Mouse (Mus musculus) neural tube, embryonic 11.5 days (tissue): Measurements from ENCODE around the gene A830031A19Rik. TPM values are rescaled to one million over a fixed set of nuclear protein-coding genes. Genes with fewer than 3 reads are reported as not detected.
A peak's percentile ranks its signal among the peaks of the same experiment; 100 is the strongest.

Experiments used
- ATAC-seq: fragments of 200-750 bp; cut with Nextera tagmentation; 2 replicates; pipeline ENCODE4 v1.8.0; 2017; ENCODE audit warnings: moderate number of reproducible peaks, mild to moderate bottlenecking, moderate TSS enrichment, moderate library complexity; ENCODE audit not compliant: insufficient read depth, low FRiP score, low TSS enrichment
- DNase-seq: peaks from one replicate; pipeline ENCODE4 v3.0.0-alpha.2; 2015; ENCODE audit warnings: low spot score
- H3K27ac ChIP-seq: fragments of 300-500 bp; sonication (generic); 2 replicates; pipeline ENCODE4 v1.5.1; 2014; ENCODE audit warnings: low read depth, mild to moderate bottlenecking, low read length
- H3K27me3 ChIP-seq: fragments of 300-500 bp; sonication (generic); 2 replicates; pipeline ENCODE4 v1.6.1; 2014; ENCODE audit warnings: mild to moderate bottlenecking, low read length, mixed read lengths; ENCODE audit not compliant: control insufficient read depth, insufficient read depth
- H3K36me3 ChIP-seq: fragments of 300-500 bp; sonication (generic); 2 replicates; pipeline ENCODE4 v1.6.1; 2014; ENCODE audit warnings: mild to moderate bottlenecking, low read length, moderate library complexity, mixed read lengths; ENCODE audit not compliant: control insufficient read depth, insufficient read depth
- H3K4me1 ChIP-seq: fragments of 300-500 bp; sonication (generic); 2 replicates; pipeline ENCODE4 v1.6.1; 2014; ENCODE audit warnings: low read length, mixed read lengths; ENCODE audit not compliant: control insufficient read depth, insufficient read depth
- H3K4me2 ChIP-seq: fragments of 300-500 bp; sonication (generic); 2 replicates; pipeline ENCODE4 v1.6.1; 2014; ENCODE audit warnings: low read depth, mild to moderate bottlenecking, moderate library complexity
- H3K4me3 ChIP-seq: fragments of 300-500 bp; sonication (generic); 2 replicates; pipeline ENCODE4 v1.5.1; 2014; ENCODE audit warnings: low read depth, low read length
- H3K9ac ChIP-seq: fragments of 300-500 bp; sonication (generic); 2 replicates; pipeline ENCODE4 v1.6.1; 2014; ENCODE audit warnings: mild to moderate bottlenecking, low read length
- H3K9me3 ChIP-seq: fragments of 300-500 bp; sonication (generic); 2 replicates; pipeline ENCODE4 v1.6.1; 2016; ENCODE audit warnings: low read length; ENCODE audit not compliant: control insufficient read depth
- WGBS: fragments of 180-500 bp; shearing (Covaris S2); extraction: QIAGEN DNeasy Blood & Tissue Kit; methylation state at CpG from one replicate; pipeline ENCODE4 v1.1.7; 2014; 5-methylcytosine and 5-hydroxymethylcytosine counted together
- polyA plus RNA-seq: library from polyadenylated mRNA; unstranded; fragments of >200 nt; fragmentation: Nextera tagmentation; extraction: Ambion mirVana; gene quantifications from 2 replicates; pipeline ENCODE4 v1.2.1, GENCODE M21; 2014

A830031A19Rik gene
- polyA plus RNA-seq, 1 experiment from 2014 or later = not detected

DNA sequence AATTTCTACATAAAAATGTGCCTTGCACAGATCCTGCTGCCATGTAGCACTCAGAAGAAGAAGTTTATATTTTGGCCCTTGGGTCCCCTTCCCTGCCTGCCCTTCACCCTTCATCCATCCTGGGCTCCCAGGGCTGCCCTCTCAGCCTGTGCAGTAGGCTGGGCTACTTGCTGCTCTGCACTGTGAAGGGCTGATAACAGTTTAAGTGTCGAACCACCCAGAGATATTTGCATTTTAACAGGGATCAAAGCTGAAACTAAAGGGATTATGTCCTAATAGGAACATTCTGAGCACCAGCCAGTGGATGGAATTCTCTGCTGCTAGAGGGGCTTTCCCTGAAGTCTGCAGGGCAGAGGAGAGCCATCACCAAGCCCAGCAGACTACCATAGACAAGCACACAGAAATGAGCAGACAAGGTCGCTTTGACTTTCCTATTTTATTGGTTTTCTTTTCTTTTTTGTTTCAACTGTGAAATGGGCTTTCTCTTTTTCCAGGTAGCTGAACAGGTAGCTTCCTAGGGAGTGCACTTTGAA, 58.1 kb downstream of the A830031A19Rik start:
- no peaks in the 10 kb centered on the region for H3K27me3 ChIP-seq
- DNase-seq = no peak
- H3K4me2 ChIP-seq = no peak overlapping the region
- no peaks in the 10 kb centered on the region for H3K36me3 ChIP-seq
- H3K4me3 ChIP-seq = no peak overlapping the region
- WGBS = 38% methylated on average over 2 of the region's 2 CpGs
- no peaks in the 10 kb centered on the region for H3K4me1 ChIP-seq
- ATAC-seq = no peak
- H3K27ac ChIP-seq = no peak overlapping the region
- no peak overlapping the region for H3K9ac ChIP-seq
- no peaks in the 10 kb centered on the region for H3K9me3 ChIP-seq

GRCm38 (mm10) chr11:24016049-24016448, 58.8 kb downstream of the A830031A19Rik start:
- no peak overlapping the region for H3K27ac ChIP-seq
- H3K4me1 ChIP-seq = no peaks in the 10 kb centered on the region
- H3K27me3 ChIP-seq = no peaks in the 10 kb centered on the region
- H3K36me3 ChIP-seq = no peaks in the 10 kb centered on the region
- no peak overlapping the region for H3K4me3 ChIP-seq
- DNase-seq (no peak), ATAC-seq (no peak)
- no peaks in the 10 kb centered on the region for H3K9me3 ChIP-seq
- H3K4me2 ChIP-seq = no peak overlapping the region
- no peak overlapping the region for H3K9ac ChIP-seq
- WGBS = 80% methylated on average over 3 of the region's 3 CpGs

GRCm38 (mm10) chr11:24014642-24015041, 60.2 kb downstream of the A830031A19Rik start:
- Histone ChIP-seq H3K27ac (no peak overlapping the region), H3K4me2 (no peak overlapping the region), H3K27me3 (no peaks in the 10 kb centered on the region), H3K36me3 (no peaks in the 10 kb centered on the region), H3K9ac (no peak overlapping the region), H3K9me3 (no peaks in the 10 kb centered on the region), H3K4me1 (no peaks in the 10 kb centered on the region), H3K4me3 (no peak overlapping the region)
- DNase-seq = peak; percentile 18
- 71% methylated on average over 3 of the region's 5 CpGs for WGBS
- no peak for ATAC-seq

DNA sequence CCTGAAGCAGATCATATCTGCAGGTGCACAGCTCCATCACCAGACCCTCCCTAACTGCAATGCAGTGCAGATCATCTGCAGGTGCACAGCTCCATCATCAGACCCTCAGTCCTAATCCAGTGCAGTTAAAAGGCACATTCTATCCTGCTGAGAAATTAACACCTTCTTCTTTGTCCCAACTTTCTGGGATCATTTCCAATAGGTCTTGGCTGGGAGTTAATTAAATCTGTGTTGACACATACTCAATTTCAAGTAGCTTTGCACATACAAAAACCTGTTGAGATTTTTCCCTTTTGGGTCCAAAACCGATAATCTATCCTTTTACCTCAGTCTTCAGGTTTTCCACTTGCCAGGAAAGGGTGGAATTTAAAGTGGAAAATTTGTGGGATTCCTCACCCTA, 62.6 kb downstream of the A830031A19Rik start:
- ATAC-seq (no peak), DNase-seq (no peak)
- Histone ChIP-seq H3K4me3 (no peak overlapping the region), H3K4me1 (no peaks in the 10 kb centered on the region), H3K27ac (no peak overlapping the region), H3K4me2 (no peak overlapping the region), H3K9me3 (no peaks in the 10 kb centered on the region), H3K9ac (no peak overlapping the region), H3K36me3 (no peaks in the 10 kb centered on the region), H3K27me3 (no peaks in the 10 kb centered on the region)
- WGBS = 94% methylated on average over 1 of the region's 1 CpGs

DNA sequence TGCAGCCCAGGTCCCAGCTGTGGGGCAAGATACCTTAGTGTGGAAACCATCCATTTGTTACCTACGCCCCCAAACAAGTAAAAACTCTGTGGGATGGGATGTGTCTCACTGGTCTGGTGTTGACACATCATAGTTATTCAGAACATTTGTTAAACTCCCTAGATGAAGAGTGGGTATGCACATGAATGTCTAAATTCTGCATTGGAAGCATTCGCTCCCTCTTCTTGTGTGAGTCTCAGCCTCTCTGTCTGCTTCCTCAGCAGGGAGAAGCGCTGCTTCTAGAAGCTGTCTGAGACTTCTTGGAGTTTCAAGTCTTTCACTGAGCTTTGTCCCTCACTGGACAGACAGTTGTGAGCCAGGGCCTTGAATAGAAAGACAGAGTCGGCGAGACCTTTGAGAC, 65.9 kb downstream of the A830031A19Rik start:
- Histone ChIP-seq H3K9me3 (no peaks in the 10 kb centered on the region), H3K27ac (no peak overlapping the region), H3K9ac (no peak overlapping the region), H3K4me2 (no peak overlapping the region), H3K36me3 (no peaks in the 10 kb centered on the region), H3K4me1 (no peaks in the 10 kb centered on the region), H3K27me3 (no peaks in the 10 kb centered on the region), H3K4me3 (no peak overlapping the region)
- no peak for ATAC-seq
- DNase-seq = no peak
- WGBS = 89% methylated on average over 5 of the region's 5 CpGs

GRCm38 (mm10) chr11:24008244-24008643, 66.6 kb downstream of the A830031A19Rik start:
- DNase-seq (peak; percentile 24), ATAC-seq (no peak)
- no peak overlapping the region for H3K4me3 ChIP-seq
- no peaks in the 10 kb centered on the region for H3K27me3 ChIP-seq
- no peak overlapping the region for H3K9ac ChIP-seq
- 42% methylated on average over 5 of the region's 5 CpGs for whole genome bisulfite sequencing
- no peaks in the 10 kb centered on the region for H3K4me1 ChIP-seq
- no peaks in the 10 kb centered on the region for H3K9me3 ChIP-seq
- H3K27ac ChIP-seq = no peak overlapping the region
- no peak overlapping the region for H3K4me2 ChIP-seq
- no peaks in the 10 kb centered on the region for H3K36me3 ChIP-seq

DNA sequence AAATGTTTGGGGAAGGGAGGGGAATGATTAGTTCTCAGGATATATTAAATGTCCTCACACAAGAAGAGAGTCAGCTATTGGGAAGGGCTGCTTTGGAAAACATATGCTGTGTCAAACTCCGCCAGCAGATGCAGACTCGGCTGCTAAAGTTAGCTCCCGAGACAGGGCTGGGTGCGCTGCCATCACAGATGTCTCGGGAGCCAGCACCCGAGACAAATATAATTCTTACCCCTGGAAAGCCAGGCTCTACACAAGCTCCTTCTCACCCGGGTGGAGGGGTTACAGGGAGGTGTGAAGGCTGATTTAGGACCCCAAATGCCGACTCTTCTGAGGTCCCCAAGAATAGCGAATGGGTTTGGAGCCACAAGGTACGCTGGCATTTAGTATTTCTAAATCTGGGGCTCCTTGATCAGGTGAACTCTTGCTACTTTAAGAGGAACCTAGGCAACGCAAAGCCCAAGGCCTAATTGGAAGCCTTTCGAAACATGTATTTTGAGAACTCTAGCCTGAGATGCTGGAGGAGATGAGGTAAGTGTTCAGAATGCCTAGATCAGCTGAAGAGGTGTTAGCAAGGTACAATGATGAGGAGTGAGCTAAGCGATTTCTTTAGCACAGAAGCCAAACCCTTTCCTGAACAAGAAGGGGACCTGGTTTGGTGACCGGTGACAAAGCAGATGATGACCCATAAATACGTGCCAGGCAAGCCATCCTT, 69.3 kb downstream of the A830031A19Rik start:
- Histone ChIP-seq H3K4me1 (no peaks in the 10 kb centered on the region), H3K36me3 (no peaks in the 10 kb centered on the region), H3K9me3 (no peaks in the 10 kb centered on the region), H3K4me3 (no peak overlapping the region), H3K9ac (no peak overlapping the region), H3K4me2 (no peak overlapping the region), H3K27ac (no peak overlapping the region), H3K27me3 (no peaks in the 10 kb centered on the region)
- ATAC-seq (no peak), DNase-seq (no peak)
- WGBS = 83% methylated on average over 15 of the region's 15 CpGs

GRCm38 (mm10) chr11:24000675-24001074, 74.2 kb downstream of the A830031A19Rik start:
- Histone ChIP-seq H3K9me3 (no peaks in the 10 kb centered on the region), H3K36me3 (no peaks in the 10 kb centered on the region), H3K27ac (no peak overlapping the region), H3K27me3 (no peaks in the 10 kb centered on the region), H3K9ac (no peak overlapping the region), H3K4me3 (no peak overlapping the region), H3K4me2 (no peak overlapping the region), H3K4me1 (no peaks in the 10 kb centered on the region)
- DNase-seq (no peak), ATAC-seq (no peak)
- WGBS = 86% methylated on average over 7 of the region's 7 CpGs
